Mouse (Mus musculus): ENCODE measurements at regions not wholly inside any gene's neighbourhood (a gene's known extent, or its start where the extent isn't known, plus 50 kb on each side); places are given as distances from the start of the nearest gene placed in this dataset.

GRCm38 (mm10) chr10:46331599-46332283 lies 754.1 kb downstream of the Hace1 start:
- Histone ChIP-seq H3K36me3 (ENCODE audit: control insufficient read depth, insufficient read depth, low read length) (no peaks in the 10 kb centered on the region), H3K9ac (ENCODE audit: low read depth, low read length) (no peak overlapping the region), H3K4me1 (ENCODE audit: control insufficient read depth, insufficient read depth, low read length) (no peaks in the 10 kb centered on the region), H3K27me3 (ENCODE audit: control insufficient read depth, insufficient read depth, low read length) (no peaks in the 10 kb centered on the region), H3K27ac (ENCODE audit: low read depth, low read length) (no peak overlapping the region), H3K4me2 (no peak overlapping the region), H3K9me3 (replicated peaks; ENCODE audit: control insufficient read depth, low read length) (no peaks in the 10 kb centered on the region), H3K4me3 (ENCODE audit: low read depth, low read length) (no peak overlapping the region)
- no peak for ATAC-seq (replicated peaks; ENCODE audit: insufficient number of reproducible peaks, low FRiP score, low TSS enrichment)

- no peaks in the 10 kb centered on the region for H3K9me3 ChIP-seq (replicated peaks; ENCODE audit: control insufficient read depth, low read length)
- no peak overlapping the region for H3K4me3 ChIP-seq (ENCODE audit: low read depth, low read length)
Observed at GRCm38 (mm10) chr10:46333231-46333630, 755.6 kb downstream of the Hace1 start.

GRCm38 (mm10) chr10:46345315-46345714 lies 767.7 kb downstream of the Hace1 start:
- Histone ChIP-seq H3K9me3 (replicated peaks; ENCODE audit: control insufficient read depth, low read length) (no peaks in the 10 kb centered on the region), H3K27ac (ENCODE audit: low read depth, low read length) (no peak overlapping the region), H3K4me3 (ENCODE audit: low read depth, low read length) (no peak overlapping the region), H3K9ac (ENCODE audit: low read depth, low read length) (no peak overlapping the region), H3K4me1 (ENCODE audit: control insufficient read depth, insufficient read depth, low read length) (no peaks in the 10 kb centered on the region), H3K36me3 (ENCODE audit: control insufficient read depth, insufficient read depth, low read length) (no peaks in the 10 kb centered on the region), H3K4me2 (no peak overlapping the region), H3K27me3 (ENCODE audit: control insufficient read depth, insufficient read depth, low read length) (no peaks in the 10 kb centered on the region)
- ATAC-seq (replicated peaks; ENCODE audit: insufficient number of reproducible peaks, low FRiP score, low TSS enrichment), result no peak
- WGBS (ENCODE audit: insufficient replicate concordance), result 73% methylated on average over 4 of the region's 4 CpGs

More at GRCm38 (mm10) chr10:46333231-46333630, 755.6 kb downstream of the Hace1 start:
- Histone ChIP-seq H3K4me1 (ENCODE audit: control insufficient read depth, insufficient read depth, low read length) (no peaks in the 10 kb centered on the region), H3K27ac (ENCODE audit: low read depth, low read length) (no peak overlapping the region), H3K27me3 (ENCODE audit: control insufficient read depth, insufficient read depth, low read length) (no peaks in the 10 kb centered on the region), H3K9ac (ENCODE audit: low read depth, low read length) (no peak overlapping the region), H3K4me2 (no peak overlapping the region), H3K36me3 (ENCODE audit: control insufficient read depth, insufficient read depth, low read length) (no peaks in the 10 kb centered on the region)
- no peak for ATAC-seq (replicated peaks; ENCODE audit: insufficient number of reproducible peaks, low FRiP score, low TSS enrichment)

- no peak overlapping the region for H3K9ac ChIP-seq (ENCODE audit: low read depth, low read length)
- no peak overlapping the region for H3K27ac ChIP-seq (ENCODE audit: low read depth, low read length)
- no peaks in the 10 kb centered on the region for H3K9me3 ChIP-seq (replicated peaks; ENCODE audit: control insufficient read depth, low read length)
- no peak overlapping the region for H3K4me3 ChIP-seq (ENCODE audit: low read depth, low read length)
- WGBS (ENCODE audit: insufficient replicate concordance), result 76% methylated on average over 4 of the region's 4 CpGs
- no peaks in the 10 kb centered on the region for H3K4me1 ChIP-seq (ENCODE audit: control insufficient read depth, insufficient read depth, low read length)
- no peak for ATAC-seq (replicated peaks; ENCODE audit: insufficient number of reproducible peaks, low FRiP score, low TSS enrichment)
- H3K4me2 ChIP-seq, result no peak overlapping the region
- H3K27me3 ChIP-seq (ENCODE audit: control insufficient read depth, insufficient read depth, low read length), result no peaks in the 10 kb centered on the region
- no peaks in the 10 kb centered on the region for H3K36me3 ChIP-seq (ENCODE audit: control insufficient read depth, insufficient read depth, low read length)
Observed at GRCm38 (mm10) chr10:46349613-46350012, 772.0 kb downstream of the Hace1 start.

- 59% methylated on average over 2 of the region's 2 CpGs for WGBS (ENCODE audit: insufficient replicate concordance)
- no peak for ATAC-seq (replicated peaks; ENCODE audit: insufficient number of reproducible peaks, low FRiP score, low TSS enrichment)
- no peak overlapping the region for H3K4me3 ChIP-seq (ENCODE audit: low read depth, low read length)
Observed at GRCm38 (mm10) chr10:46350196-46350595, 772.6 kb downstream of the Hace1 start.

GRCm38 (mm10) chr10:46356775-46357174 lies 779.1 kb downstream of the Hace1 start:
- WGBS (ENCODE audit: insufficient replicate concordance), result 53% methylated on average over 1 of the region's 1 CpGs
- H3K27ac ChIP-seq (ENCODE audit: low read depth, low read length), result no peak overlapping the region
- H3K27me3 ChIP-seq (ENCODE audit: control insufficient read depth, insufficient read depth, low read length), result no peaks in the 10 kb centered on the region
- H3K4me1 ChIP-seq (ENCODE audit: control insufficient read depth, insufficient read depth, low read length), result no peaks in the 10 kb centered on the region
- no peaks in the 10 kb centered on the region for H3K36me3 ChIP-seq (ENCODE audit: control insufficient read depth, insufficient read depth, low read length)
- no peak overlapping the region for H3K4me2 ChIP-seq
- H3K9ac ChIP-seq (ENCODE audit: low read depth, low read length), result no peak overlapping the region
- H3K9me3 ChIP-seq (replicated peaks; ENCODE audit: control insufficient read depth, low read length), result no peaks in the 10 kb centered on the region
- no peak overlapping the region for H3K4me3 ChIP-seq (ENCODE audit: low read depth, low read length)
- no peak for ATAC-seq (replicated peaks; ENCODE audit: insufficient number of reproducible peaks, low FRiP score, low TSS enrichment)

More at GRCm38 (mm10) chr10:46350196-46350595, 772.6 kb downstream of the Hace1 start:
- Histone ChIP-seq H3K27me3 (ENCODE audit: control insufficient read depth, insufficient read depth, low read length) (no peaks in the 10 kb centered on the region), H3K27ac (ENCODE audit: low read depth, low read length) (no peak overlapping the region), H3K9me3 (replicated peaks; ENCODE audit: control insufficient read depth, low read length) (no peaks in the 10 kb centered on the region), H3K36me3 (ENCODE audit: control insufficient read depth, insufficient read depth, low read length) (no peaks in the 10 kb centered on the region), H3K9ac (ENCODE audit: low read depth, low read length) (no peak overlapping the region), H3K4me2 (no peak overlapping the region), H3K4me1 (ENCODE audit: control insufficient read depth, insufficient read depth, low read length) (no peaks in the 10 kb centered on the region)

- no peak for ATAC-seq (replicated peaks; ENCODE audit: insufficient number of reproducible peaks, low FRiP score, low TSS enrichment)
- no peaks in the 10 kb centered on the region for H3K4me1 ChIP-seq (ENCODE audit: control insufficient read depth, insufficient read depth, low read length)
- H3K27ac ChIP-seq (ENCODE audit: low read depth, low read length), result no peak overlapping the region
- no peaks in the 10 kb centered on the region for H3K36me3 ChIP-seq (ENCODE audit: control insufficient read depth, insufficient read depth, low read length)
- no peak overlapping the region for H3K4me2 ChIP-seq
- H3K27me3 ChIP-seq (ENCODE audit: control insufficient read depth, insufficient read depth, low read length), result no peaks in the 10 kb centered on the region
- WGBS (ENCODE audit: insufficient replicate concordance), result 75% methylated on average over 7 of the region's 7 CpGs
- H3K4me3 ChIP-seq (ENCODE audit: low read depth, low read length), result no peak overlapping the region
- H3K9ac ChIP-seq (ENCODE audit: low read depth, low read length), result no peak overlapping the region
- no peaks in the 10 kb centered on the region for H3K9me3 ChIP-seq (replicated peaks; ENCODE audit: control insufficient read depth, low read length)
Observed at GRCm38 (mm10) chr10:46373715-46374475, 796.3 kb downstream of the Hace1 start.

GRCm38 (mm10) chr10:46374646-46375045 lies 797.0 kb downstream of the Hace1 start:
- Histone ChIP-seq H3K27me3 (ENCODE audit: control insufficient read depth, insufficient read depth, low read length) (no peaks in the 10 kb centered on the region), H3K9ac (ENCODE audit: low read depth, low read length) (no peak overlapping the region), H3K4me2 (no peak overlapping the region), H3K9me3 (replicated peaks; ENCODE audit: control insufficient read depth, low read length) (no peaks in the 10 kb centered on the region), H3K4me1 (ENCODE audit: control insufficient read depth, insufficient read depth, low read length) (no peaks in the 10 kb centered on the region), H3K36me3 (ENCODE audit: control insufficient read depth, insufficient read depth, low read length) (no peaks in the 10 kb centered on the region), H3K4me3 (ENCODE audit: low read depth, low read length) (no peak overlapping the region), H3K27ac (ENCODE audit: low read depth, low read length) (no peak overlapping the region)
- ATAC-seq (replicated peaks; ENCODE audit: insufficient number of reproducible peaks, low FRiP score, low TSS enrichment), result no peak
- 79% methylated on average over 3 of the region's 3 CpGs for WGBS (ENCODE audit: insufficient replicate concordance)

- no peak overlapping the region for H3K4me2 ChIP-seq
- H3K4me1 ChIP-seq (ENCODE audit: control insufficient read depth, insufficient read depth, low read length), result no peaks in the 10 kb centered on the region
- H3K9ac ChIP-seq (ENCODE audit: low read depth, low read length), result no peak overlapping the region
- H3K36me3 ChIP-seq (ENCODE audit: control insufficient read depth, insufficient read depth, low read length), result no peaks in the 10 kb centered on the region
- H3K9me3 ChIP-seq (replicated peaks; ENCODE audit: control insufficient read depth, low read length), result no peaks in the 10 kb centered on the region
- ATAC-seq (replicated peaks; ENCODE audit: insufficient number of reproducible peaks, low FRiP score, low TSS enrichment), result no peak
- H3K27me3 ChIP-seq (ENCODE audit: control insufficient read depth, insufficient read depth, low read length), result no peaks in the 10 kb centered on the region
- WGBS (ENCODE audit: insufficient replicate concordance), result 77% methylated on average over 4 of the region's 4 CpGs
- no peak overlapping the region for H3K27ac ChIP-seq (ENCODE audit: low read depth, low read length)
- H3K4me3 ChIP-seq (ENCODE audit: low read depth, low read length), result no peak overlapping the region
Observed at GRCm38 (mm10) chr10:46397089-46397488, 819.5 kb downstream of the Hace1 start.
